ENCODE assay signal across 8 mouse cellular contexts in the genomic region with DNA sequence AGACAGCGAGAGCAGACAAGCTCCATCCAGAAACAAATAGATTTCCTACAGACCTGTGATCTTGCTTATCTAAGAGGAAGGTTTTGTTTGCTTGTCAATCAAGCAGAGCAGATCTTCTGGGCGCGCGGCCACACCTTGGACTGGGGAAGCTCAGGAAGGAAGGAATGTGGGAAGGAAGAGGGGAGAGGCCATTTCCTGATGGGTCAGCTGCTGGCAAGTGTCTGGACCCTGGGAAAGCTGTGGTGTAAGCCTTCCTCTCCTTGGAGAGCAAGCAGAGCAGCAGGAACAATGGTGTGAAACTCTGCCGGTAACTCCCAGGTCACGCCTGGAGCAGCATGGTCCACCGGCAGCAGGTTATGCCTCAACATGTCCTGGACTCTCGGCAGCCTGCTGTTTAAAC.
DNase-seq lines count a peak whose midpoint lies in the region; ATAC-seq and TF ChIP-seq lines count a peak whose summit lies in the region.

No protein-coding gene starts in this region.

- ATAC-seq in forebrain, postnatal 0 days, result no peak
- ATAC-seq in forebrain, embryonic 16.5 days, result no peak
- 0 out of 2 replicates have a peak, but pooled peaks have one; percentile 28 for ATAC-seq in stomach, embryonic 14.5 days (ENCODE audit: insufficient number of reproducible peaks, insufficient read depth, low FRiP score, low read depth)

- H3K27me3 ChIP-seq in forebrain, postnatal 0 days (ENCODE audit: insufficient read depth, low read length), result no peaks in the 10 kb centered on the region
- H3K27me3 ChIP-seq in forebrain, embryonic 16.5 days (replicated peaks; ENCODE audit: control insufficient read depth, insufficient read depth, low read length), result no peaks in the 10 kb centered on the region
- H3K27me3 ChIP-seq in stomach, embryonic 14.5 days (ENCODE audit: control insufficient read depth, insufficient read depth, low read length), result no peaks in the 10 kb centered on the region

- no peak overlapping the region for H3K4me2 ChIP-seq in forebrain, postnatal 0 days (ENCODE audit: low read depth)
- no peak overlapping the region for H3K4me2 ChIP-seq in forebrain, embryonic 16.5 days (ENCODE audit: low read length)
- no peak overlapping the region for H3K4me2 ChIP-seq in stomach, embryonic 14.5 days (replicated peaks; ENCODE audit: low read depth, low read length)

- H3K4me1 ChIP-seq in forebrain, postnatal 0 days (ENCODE audit: insufficient read depth), result 0 out of 2 replicates have a peak, but pooled peaks cover 7% of the 10 kb centered on the region
- H3K4me1 ChIP-seq in forebrain, embryonic 16.5 days (replicated peaks; ENCODE audit: control insufficient read depth, insufficient read depth, low read length), result 0 out of 2 replicates have a peak, but pooled peaks cover 3% of the 10 kb centered on the region
- peaks cover 9% of the 10 kb centered on the region; the same call in 1 of the 2 replicates for H3K4me1 ChIP-seq in stomach, embryonic 14.5 days (ENCODE audit: control insufficient read depth, insufficient read depth, low read length)

- H3K9ac ChIP-seq in forebrain, postnatal 0 days, result no peak overlapping the region
- H3K9ac ChIP-seq in forebrain, embryonic 16.5 days (replicated peaks; ENCODE audit: low read depth, low read length), result no peak overlapping the region
- H3K9ac ChIP-seq in stomach, embryonic 14.5 days (replicated peaks; ENCODE audit: low read depth, low read length), result no peak overlapping the region

- no peak for DNase-seq in forebrain, postnatal 0 days
- DNase-seq in NIH3T3 (ENCODE audit: low read depth), result peak; percentile 29
- peak; percentile 33 for DNase-seq in heart, adult 8-10 months (ENCODE audit: low spot score)
- DNase-seq in kidney, postnatal 14 days, result peak; percentile 61
- no peak for DNase-seq in left cerebral cortex, adult 8-10 months (ENCODE audit: low spot score in 2 of 2)
- no peak for DNase-seq in layer of hippocampus, adult 9-10 months (ENCODE audit: low spot score)

- H3K4me3 ChIP-seq in forebrain, postnatal 0 days (ENCODE audit: low read depth, low read length), result no peak overlapping the region
- no peak overlapping the region for H3K4me3 ChIP-seq in forebrain, embryonic 16.5 days (replicated peaks; ENCODE audit: low read length)
- H3K4me3 ChIP-seq in stomach, embryonic 14.5 days (ENCODE audit: low read depth, low read length), result no peak overlapping the region

- WGBS in forebrain, postnatal 0 days, result 62% methylated on average over 8 of the region's 8 CpGs
- 64% methylated on average over 8 of the region's 8 CpGs for WGBS in forebrain, embryonic 16.5 days
- WGBS in stomach, embryonic 14.5 days, result 47% methylated on average over 8 of the region's 8 CpGs

- peak overlapping the region; percentile 41; the same call in 1 of the 2 replicates for H3K27ac ChIP-seq in forebrain, postnatal 0 days (ENCODE audit: low read depth, low read length)
- H3K27ac ChIP-seq in forebrain, embryonic 16.5 days (ENCODE audit: low read length), result no peak overlapping the region
- H3K27ac ChIP-seq in stomach, embryonic 14.5 days (ENCODE audit: low read length), result peak overlapping the region; percentile 17; the same call in 1 of the 2 replicates

- no peak for TF ChIP-seq CTCF in forebrain, postnatal 0 days (IDR thresholded peaks at IDR 0.05; ENCODE audit: low read depth)

- no peaks in the 10 kb centered on the region for H3K9me3 ChIP-seq in forebrain, postnatal 0 days (ENCODE audit: low read length)
- no peaks in the 10 kb centered on the region for H3K9me3 ChIP-seq in forebrain, embryonic 16.5 days (ENCODE audit: control insufficient read depth, low read length)
- H3K9me3 ChIP-seq in stomach, embryonic 14.5 days (ENCODE audit: control insufficient read depth, low read depth, low read length), result no peaks in the 10 kb centered on the region

- H3K36me3 ChIP-seq in forebrain, postnatal 0 days (ENCODE audit: insufficient read depth), result no peaks in the 10 kb centered on the region
- H3K36me3 ChIP-seq in forebrain, embryonic 16.5 days (ENCODE audit: control insufficient read depth, insufficient read depth), result no peaks in the 10 kb centered on the region
- H3K36me3 ChIP-seq in stomach, embryonic 14.5 days (ENCODE audit: control insufficient read depth, insufficient read depth, low read length), result no peaks in the 10 kb centered on the region

Comparison
In these comparisons a context has a peak if more than half of its experiments do, and no peak if none do; other contexts are left out.
1. DNase-seq: peak in NIH3T3 (single experiment), heart, adult 8-10 months (single experiment) and kidney, postnatal 14 days (single experiment); none in forebrain, postnatal 0 days (single experiment), left cerebral cortex, adult 8-10 months (0 of 2) and layer of hippocampus, adult 9-10 months (single experiment).